Mouse (Mus musculus): Measurements from ENCODE around the gene Plcz1.

DNA sequence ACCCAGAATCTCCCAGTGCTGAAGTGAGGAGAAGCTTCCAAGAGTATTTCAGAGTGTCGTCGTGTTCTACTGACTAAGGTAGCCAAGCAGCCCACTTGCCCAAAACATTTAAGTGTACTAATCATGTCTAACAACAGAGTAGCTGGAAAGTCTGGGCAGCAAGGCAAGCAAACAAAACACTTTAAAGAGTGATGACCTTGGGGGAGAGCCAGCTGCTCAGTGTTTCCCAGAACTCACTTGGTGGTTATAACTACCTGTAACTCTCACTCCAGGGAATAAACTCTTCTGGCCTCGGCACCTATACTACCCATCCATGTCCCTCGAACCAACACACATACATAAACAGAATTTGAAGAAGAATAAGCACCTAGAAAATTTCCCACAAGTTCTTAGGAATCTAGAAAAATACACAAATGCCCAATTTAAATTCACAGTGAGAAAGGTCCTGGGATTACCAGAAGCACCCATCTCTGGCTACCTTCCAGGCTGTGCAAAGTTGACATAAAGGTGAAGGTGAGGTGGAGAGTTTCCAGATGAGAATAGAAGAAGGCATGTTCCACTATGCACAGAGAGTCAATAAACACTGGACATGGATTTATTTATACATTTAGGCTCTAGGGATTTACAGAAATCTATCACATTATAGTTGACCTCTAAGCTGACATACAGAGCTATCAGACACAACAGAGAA is 69.5 kb downstream of the Plcz1 start:
- TF ChIP-seq POLR2A (IDR thresholded peaks at IDR 0.05; ENCODE audit: low read depth, low read length) (no peak), CTCF (IDR thresholded peaks at IDR 0.05; ENCODE audit: extremely low read depth, insufficient read depth, insufficient read length, insufficient replicate concordance) (no peak)

Data from spleen, adult 2 months (tissue).